Mouse (Mus musculus) G1E (cell line): ENCODE results near the gene Ctsh. TPM values are rescaled to one million over a fixed set of nuclear protein-coding genes. Genes with fewer than 3 reads are reported as not detected.
"Not testable (repeated sequence)": the region's sequence is repeated elsewhere in the genome, so short reads cannot be mapped to it uniquely, and the experiment has no call there.

Experiments used
- ATAC-seq: 2 replicates; pipeline ENCODE4 v1.8.0; 2016; ENCODE audit warnings: mild to moderate bottlenecking; ENCODE audit not compliant: insufficient number of reproducible peaks, poor library complexity, low FRiP score, severe bottlenecking; ENCODE audit errors: extremely low read depth
- DNase-seq: peaks from one replicate; pipeline ENCODE4 v3.0.0; 2012; ENCODE audit warnings: low spot score
- H3K27me3 ChIP-seq: 2 replicates; pipeline ENCODE4 v1.6.1; 2012; ENCODE audit warnings: mild to moderate bottlenecking, low read length, inconsistent platforms; ENCODE audit not compliant: insufficient read depth
- H3K36me3 ChIP-seq: replicated peaks from 2 replicates; pipeline ENCODE3; 2012; ENCODE audit warnings: mild to moderate bottlenecking, inconsistent platforms
- H3K4me1 ChIP-seq: 2 replicates; pipeline ENCODE4 v1.6.1; 2012; ENCODE audit warnings: low read depth, low read length, inconsistent platforms, mixed read lengths; ENCODE audit not compliant: insufficient read depth
- H3K4me3 ChIP-seq: 2 replicates; pipeline ENCODE4 v1.5.1; 2012; ENCODE audit warnings: low read depth, mild to moderate bottlenecking, inconsistent platforms, low read length, moderate library complexity, mixed read lengths
- H3K9me3 ChIP-seq: replicated peaks from 2 replicates; pipeline ENCODE4 v1.6.1; 2012; ENCODE audit warnings: inconsistent platforms
- CTCF ChIP-seq: IDR thresholded peaks from 2 replicates; pipeline ENCODE4 v1.5.1; 2012; ENCODE audit warnings: low read depth, low read length, inconsistent platforms, mixed read lengths
- GATA1 ChIP-seq: IDR thresholded peaks from 2 replicates; pipeline ENCODE4 v1.6.1; 2012; ENCODE audit warnings: borderline replicate concordance, low read length, inconsistent platforms, mixed read lengths
- GATA2 ChIP-seq: IDR thresholded peaks from 2 replicates; pipeline ENCODE4 v1.6.1; 2012; ENCODE audit warnings: low read depth, low read length, inconsistent platforms, borderline replicate concordance
- POLR2AphosphoS5 ChIP-seq: IDR thresholded peaks from 2 replicates; pipeline ENCODE4 v1.6.1; 2012; ENCODE audit warnings: low read depth, low read length, inconsistent platforms; ENCODE audit not compliant: insufficient replicate concordance
- TAL1 ChIP-seq: conservative IDR thresholded peaks from 2 replicates; pipeline ENCODE4 v1.6.1; 2012; ENCODE audit warnings: low read depth, low read length, inconsistent platforms, mixed read lengths
- polyA plus RNA-seq: library from polyadenylated mRNA; stranded (reverse); fragments of >175 nt; gene quantifications from 2 replicates; pipeline ENCODE4 v1.2.3, GENCODE M21; 2012
- total RNA-seq, 2 experiments: library from RNA; stranded (forward) in 1 of 2; stranded (reverse) in 1 of 2; fragments of 200-1000 nt in 1 of 2; fragments of >200 nt in 1 of 2; fragmentation: Nextera tagmentation in 1 of 2; gene quantifications; 2 replicates each; pipeline ENCODE4 v1.2.3; 2014 to 2017

The Ctsh gene
- total and polyA plus RNA-seq, 3 experiments, result 0.16 TPM; not detected in 2

- TF ChIP-seq GATA2 (no peak), CTCF (no peak), TAL1 (no peak), GATA1 (no peak), POLR2AphosphoS5 (no peak)
- H3K27me3 ChIP-seq, result no peaks in the 10 kb centered on the region
- ATAC-seq (no peak), DNase-seq (no peak)
- H3K36me3 ChIP-seq, result no peaks in the 10 kb centered on the region
- peaks cover 18% of the 10 kb centered on the region for H3K9me3 ChIP-seq
- no peak overlapping the region for H3K4me3 ChIP-seq
- H3K4me1 ChIP-seq, result no peaks in the 10 kb centered on the region
Observed at GRCm38 (mm10) chr9:90036313-90036712, 17.6 kb upstream of the Ctsh start.

GRCm38 (mm10) chr9:90038535-90038934 is 15.4 kb upstream of the Ctsh start:
- H3K27me3 ChIP-seq, result no peaks in the 10 kb centered on the region
- H3K4me1 ChIP-seq, result no peaks in the 10 kb centered on the region
- no peaks in the 10 kb centered on the region for H3K36me3 ChIP-seq
- H3K9me3 ChIP-seq, result peaks cover 16% of the 10 kb centered on the region
- ATAC-seq (no peak), DNase-seq (no peak)
- no peak overlapping the region for H3K4me3 ChIP-seq
- no peak for TF ChIP-seq CTCF
- TF ChIP-seq TAL1, result no peak
- TF ChIP-seq GATA1, result no peak
- no peak for TF ChIP-seq GATA2
- no peak for TF ChIP-seq POLR2AphosphoS5

- TF ChIP-seq GATA2 (no peak), TAL1 (no peak), CTCF (no peak), GATA1 (no peak), POLR2AphosphoS5 (no peak)
- no peak for DNase-seq
- Histone ChIP-seq H3K9me3 (0 out of 2 replicates have a peak, but pooled peaks cover 5% of the 10 kb centered on the region), H3K4me1 (no peaks in the 10 kb centered on the region), H3K27me3 (no peaks in the 10 kb centered on the region), H3K4me3 (no peak overlapping the region), H3K36me3 (no peaks in the 10 kb centered on the region)
- no peak for ATAC-seq
Observed at GRCm38 (mm10) chr9:90040916-90041315, 13.0 kb upstream of the Ctsh start.

- ATAC-seq (no peak), DNase-seq (no peak)
- H3K4me3 ChIP-seq, result no peak overlapping the region
- peaks cover 9% of the 10 kb centered on the region for H3K9me3 ChIP-seq
- H3K36me3 ChIP-seq, result no peaks in the 10 kb centered on the region
- no peak for TF ChIP-seq GATA2
- TF ChIP-seq TAL1, result no peak
- TF ChIP-seq CTCF, result no peak
- TF ChIP-seq GATA1, result no peak
- TF ChIP-seq POLR2AphosphoS5, result no peak
- H3K4me1 ChIP-seq, result no peaks in the 10 kb centered on the region
- no peaks in the 10 kb centered on the region for H3K27me3 ChIP-seq
Observed at GRCm38 (mm10) chr9:90041556-90041955, 12.4 kb upstream of the Ctsh start.

- ATAC-seq, result not testable (repeated sequence)
Observed at GRCm38 (mm10) chr9:90042906-90043305, 11.0 kb upstream of the Ctsh start.

GRCm38 (mm10) chr9:90045191-90045590 is 8.8 kb upstream of the Ctsh start:
- H3K4me1 ChIP-seq, result no peaks in the 10 kb centered on the region
- DNase-seq (no peak), ATAC-seq (no peak)
- TF ChIP-seq TAL1 (no peak), GATA2 (no peak)
- H3K4me3 ChIP-seq, result no peak overlapping the region
- no peaks in the 10 kb centered on the region for H3K36me3 ChIP-seq
- H3K27me3 ChIP-seq, result no peaks in the 10 kb centered on the region
- H3K9me3 ChIP-seq, result peaks cover 9% of the 10 kb centered on the region

More at GRCm38 (mm10) chr9:90042906-90043305, 11.0 kb upstream of the Ctsh start:
- H3K27me3 ChIP-seq, DNase-seq, H3K4me3 ChIP-seq, H3K36me3 ChIP-seq, H3K4me1 ChIP-seq, H3K9me3 ChIP-seq: not testable (repeated sequence)

GRCm38 (mm10) chr9:90047937-90048627 is 5.9 kb upstream of the Ctsh start:
- H3K36me3 ChIP-seq, result no peaks in the 10 kb centered on the region
- H3K27me3 ChIP-seq, result no peaks in the 10 kb centered on the region
- DNase-seq (no peak), ATAC-seq (no peak)
- H3K4me3 ChIP-seq, result no peak overlapping the region
- H3K9me3 ChIP-seq, result peaks cover 11% of the 10 kb centered on the region
- H3K4me1 ChIP-seq, result no peaks in the 10 kb centered on the region
- TF ChIP-seq TAL1 (no peak), GATA2 (no peak), GATA1 (no peak), CTCF (no peak), POLR2AphosphoS5 (no peak)
